Mouse (Mus musculus) B cell, adult 2 months (primary cell): Measurements from ENCODE around the gene Kcnk12.

Experiments used
- DNase-seq, 2 experiments: peaks; one replicate each; pipeline ENCODE4 v3.0.0; 2022

Kcnk12 gene

DNA sequence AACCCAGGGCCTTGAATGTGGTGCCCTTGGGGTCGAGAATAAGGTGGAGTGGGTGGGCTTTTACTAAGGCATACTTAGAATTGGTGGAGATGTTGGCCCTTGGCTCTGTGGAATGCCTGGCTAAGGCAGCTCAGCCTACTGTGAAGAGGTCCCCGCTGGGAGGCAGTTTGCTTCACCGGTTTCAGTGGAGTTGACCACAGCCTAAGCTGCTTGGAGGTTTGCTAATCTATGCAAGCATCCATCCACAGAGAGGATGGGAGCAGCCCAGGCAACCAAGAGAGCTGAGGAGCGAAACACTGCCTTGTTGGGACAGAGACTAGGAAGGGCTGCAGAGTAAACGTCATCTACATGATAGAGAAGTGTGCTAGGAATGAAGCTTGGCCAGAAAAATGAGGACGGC is 101.0 kb downstream of the Kcnk12 start:
- no peak for DNase-seq

DNA sequence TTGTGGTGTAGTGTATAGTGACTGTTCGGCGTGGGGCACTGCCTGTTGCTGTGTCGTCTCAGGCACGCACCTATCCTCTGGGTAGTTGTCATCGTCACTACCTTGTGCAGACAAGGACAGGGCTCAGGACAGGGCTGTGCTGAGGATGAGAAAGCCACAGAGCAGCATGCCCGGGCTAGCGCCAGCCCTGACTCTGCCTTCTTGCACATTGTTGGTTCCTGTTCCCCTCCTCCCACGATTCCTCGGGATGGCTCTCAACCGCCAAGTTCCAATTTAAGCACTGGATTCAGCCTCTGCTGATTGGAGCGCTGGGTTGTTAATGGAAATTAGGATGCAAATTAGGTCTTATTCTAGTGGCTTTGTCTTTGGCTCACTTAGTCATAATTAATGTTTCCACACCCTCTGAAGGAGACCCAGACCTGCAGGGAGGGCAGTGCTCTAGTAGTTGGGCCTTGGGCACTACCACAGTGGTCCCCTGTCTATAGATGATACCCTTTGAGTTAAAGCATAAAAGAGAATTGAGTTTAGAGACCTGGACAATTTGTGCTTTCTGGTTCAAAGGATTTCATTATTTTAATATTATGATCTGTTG is 101.8 kb downstream of the Kcnk12 start:
- DNase-seq = no peak
